8 mouse cellular contexts compared by ENCODE assay signal in genomic region chr15:37042559-37042958, GRCm38 (mm10). TPM values are rescaled to one million over a fixed set of nuclear protein-coding genes. Genes with fewer than 3 reads are reported as not detected.
DNase-seq lines count a peak whose midpoint lies in the region; ATAC-seq lines count a peak whose summit lies in the region.

No protein-coding gene starts in this region.

- H3K27me3 ChIP-seq in forebrain, embryonic 13.5 days, result no peaks in the 10 kb centered on the region
- no peaks in the 10 kb centered on the region for H3K27me3 ChIP-seq in forebrain, embryonic 10.5 days (ENCODE audit: poor library complexity, severe bottlenecking)
- no peaks in the 10 kb centered on the region for H3K27me3 ChIP-seq in hindbrain, embryonic 13.5 days
- no peaks in the 10 kb centered on the region for H3K27me3 ChIP-seq in neural tube, embryonic 14.5 days (ENCODE audit: control insufficient read depth, insufficient read depth, low read length)
- no peaks in the 10 kb centered on the region for H3K27me3 ChIP-seq in liver, embryonic 12.5 days (replicated peaks)
- H3K27me3 ChIP-seq in kidney, embryonic 16.5 days (ENCODE audit: insufficient read depth, low read length), result no peaks in the 10 kb centered on the region

- peaks cover 9% of the 10 kb centered on the region; the same call in 1 of the 2 replicates for H3K4me1 ChIP-seq in forebrain, embryonic 13.5 days
- peaks cover 11% of the 10 kb centered on the region; the same call in 1 of the 2 replicates for H3K4me1 ChIP-seq in forebrain, embryonic 10.5 days
- H3K4me1 ChIP-seq in hindbrain, embryonic 13.5 days (replicated peaks), result peaks cover 7% of the 10 kb centered on the region
- no peaks in the 10 kb centered on the region for H3K4me1 ChIP-seq in neural tube, embryonic 14.5 days (ENCODE audit: control insufficient read depth, insufficient read depth, low read length)
- H3K4me1 ChIP-seq in liver, embryonic 12.5 days, result no peaks in the 10 kb centered on the region
- H3K4me1 ChIP-seq in kidney, embryonic 16.5 days (ENCODE audit: insufficient read depth, low read length), result no peaks in the 10 kb centered on the region

- no peaks in the 10 kb centered on the region for H3K9me3 ChIP-seq in forebrain, embryonic 13.5 days (replicated peaks)
- H3K9me3 ChIP-seq in forebrain, embryonic 10.5 days, result no peaks in the 10 kb centered on the region
- H3K9me3 ChIP-seq in hindbrain, embryonic 13.5 days, result no peaks in the 10 kb centered on the region
- no peaks in the 10 kb centered on the region for H3K9me3 ChIP-seq in neural tube, embryonic 14.5 days (ENCODE audit: control insufficient read depth, low read length)
- H3K9me3 ChIP-seq in liver, embryonic 12.5 days (replicated peaks), result no peaks in the 10 kb centered on the region
- no peaks in the 10 kb centered on the region for H3K9me3 ChIP-seq in kidney, embryonic 16.5 days (ENCODE audit: low read length)

- no peaks in the 10 kb centered on the region for H3K36me3 ChIP-seq in forebrain, embryonic 13.5 days (ENCODE audit: poor library complexity, severe bottlenecking)
- H3K36me3 ChIP-seq in forebrain, embryonic 10.5 days (replicated peaks), result no peaks in the 10 kb centered on the region
- H3K36me3 ChIP-seq in hindbrain, embryonic 13.5 days, result no peaks in the 10 kb centered on the region
- H3K36me3 ChIP-seq in neural tube, embryonic 14.5 days (ENCODE audit: control insufficient read depth, insufficient read depth, low read length), result no peaks in the 10 kb centered on the region
- H3K36me3 ChIP-seq in liver, embryonic 12.5 days, result no peaks in the 10 kb centered on the region
- H3K36me3 ChIP-seq in kidney, embryonic 16.5 days (ENCODE audit: insufficient read depth, low read length), result no peaks in the 10 kb centered on the region

- ATAC-seq in forebrain, embryonic 13.5 days, result peak; percentile 75
- ATAC-seq in hindbrain, embryonic 13.5 days (ENCODE audit: low FRiP score), result peak; percentile 44
- peak; percentile 32; the same call in 1 of the 2 replicates for ATAC-seq in neural tube, embryonic 14.5 days (ENCODE audit: low read depth)
- ATAC-seq in liver, embryonic 12.5 days, result no peak
- ATAC-seq in kidney, embryonic 16.5 days (ENCODE audit: low FRiP score, low TSS enrichment), result no peak

- 48% methylated on average over 5 of the region's 5 CpGs for WGBS in forebrain, embryonic 13.5 days
- 59% methylated on average over 5 of the region's 5 CpGs for WGBS in forebrain, embryonic 10.5 days
- 32% methylated on average over 5 of the region's 5 CpGs for WGBS in hindbrain, embryonic 13.5 days
- 47% methylated on average over 5 of the region's 5 CpGs for WGBS in neural tube, embryonic 14.5 days
- WGBS in liver, embryonic 12.5 days (ENCODE audit: insufficient replicate concordance), result 32% methylated on average over 5 of the region's 5 CpGs
- 14% methylated on average over 5 of the region's 5 CpGs for WGBS in kidney, embryonic 16.5 days

- no peak overlapping the region for H3K9ac ChIP-seq in forebrain, embryonic 13.5 days
- H3K9ac ChIP-seq in hindbrain, embryonic 13.5 days, result peak overlapping the region; percentile 35; the same call in 1 of the 2 replicates
- no peak overlapping the region for H3K9ac ChIP-seq in neural tube, embryonic 14.5 days (replicated peaks; ENCODE audit: low read depth, low read length)
- H3K9ac ChIP-seq in liver, embryonic 12.5 days, result no peak overlapping the region
- H3K9ac ChIP-seq in kidney, embryonic 16.5 days (replicated peaks; ENCODE audit: low read length), result no peak overlapping the region

- no peak overlapping the region for H3K4me2 ChIP-seq in forebrain, embryonic 13.5 days
- H3K4me2 ChIP-seq in hindbrain, embryonic 13.5 days, result 0 out of 2 replicates have a peak overlapping the region, but pooled peaks have one; percentile 23
- no peak overlapping the region for H3K4me2 ChIP-seq in neural tube, embryonic 14.5 days (ENCODE audit: low read depth, low read length)
- no peak overlapping the region for H3K4me2 ChIP-seq in liver, embryonic 12.5 days
- H3K4me2 ChIP-seq in kidney, embryonic 16.5 days (replicated peaks; ENCODE audit: low read depth, low read length), result no peak overlapping the region

- peak overlapping the region; percentile 54 for H3K27ac ChIP-seq in forebrain, embryonic 13.5 days
- H3K27ac ChIP-seq in forebrain, embryonic 10.5 days, result no peak overlapping the region; the same call in 1 of the 2 replicates
- peak overlapping the region; percentile 40 for H3K27ac ChIP-seq in hindbrain, embryonic 13.5 days
- 0 out of 2 replicates have a peak overlapping the region, but pooled peaks have one; percentile 12 for H3K27ac ChIP-seq in neural tube, embryonic 14.5 days (ENCODE audit: low read depth, low read length)
- H3K27ac ChIP-seq in liver, embryonic 12.5 days, result no peak overlapping the region
- H3K27ac ChIP-seq in kidney, embryonic 16.5 days (ENCODE audit: low read length), result no peak overlapping the region

- DNase-seq in forebrain, embryonic 10.5 days (ENCODE audit: extremely low spot score, low spot score), result no peak
- peak; percentile 54 to 59 for DNase-seq in cerebellum, postnatal 14 days
- DNase-seq in kidney, adult 8-10 months, result no peak

- H3K4me3 ChIP-seq in forebrain, embryonic 13.5 days, result no peak overlapping the region
- no peak overlapping the region for H3K4me3 ChIP-seq in forebrain, embryonic 10.5 days
- H3K4me3 ChIP-seq in hindbrain, embryonic 13.5 days, result no peak overlapping the region
- no peak overlapping the region for H3K4me3 ChIP-seq in neural tube, embryonic 14.5 days (ENCODE audit: low read depth, low read length)
- no peak overlapping the region for H3K4me3 ChIP-seq in liver, embryonic 12.5 days
- H3K4me3 ChIP-seq in kidney, embryonic 16.5 days (ENCODE audit: low read length), result no peak overlapping the region

RNA-seq across cellular contexts. Expression of gene Zfp706, which starts 35.0 kb away (rescaled TPM):
- polyA plus RNA-seq in forebrain, embryonic 13.5 days (2015; fragmentation: Nextera tagmentation; extraction: Ambion mirVana), result 485 and 515 TPM in 2 replicates
- 490 and 521 TPM in 2 replicates for polyA plus RNA-seq in forebrain, embryonic 10.5 days (2016; fragmentation: Nextera tagmentation; extraction: Ambion mirVana)
- 446 and 459 TPM in 2 replicates for polyA plus RNA-seq in hindbrain, embryonic 13.5 days (2015; fragmentation: Nextera tagmentation; extraction: Ambion mirVana)
- 437 and 463 TPM in 2 replicates for polyA plus RNA-seq in neural tube, embryonic 14.5 days (2014; fragmentation: Nextera tagmentation; extraction: Ambion mirVana)
- 301 and 318 TPM in 2 replicates for polyA plus RNA-seq in liver, embryonic 12.5 days (2016; fragmentation: Nextera tagmentation; extraction: Ambion mirVana)
- polyA plus RNA-seq in kidney, embryonic 16.5 days (2015; fragmentation: Nextera tagmentation; extraction: Ambion mirVana), result 403 and 418 TPM in 2 replicates

Comparison
In these comparisons a context has a peak if more than half of its experiments do, and no peak if none do; other contexts are left out.
1. H3K27ac ChIP-seq: peak in forebrain, embryonic 13.5 days (single experiment), hindbrain, embryonic 13.5 days (single experiment) and neural tube, embryonic 14.5 days (single experiment); none in forebrain, embryonic 10.5 days (single experiment), liver, embryonic 12.5 days (single experiment) and kidney, embryonic 16.5 days (single experiment).
2. ATAC-seq: peak in forebrain, embryonic 13.5 days (single experiment), hindbrain, embryonic 13.5 days (single experiment) and neural tube, embryonic 14.5 days (single experiment); none in liver, embryonic 12.5 days (single experiment) and kidney, embryonic 16.5 days (single experiment).
3. DNase-seq: peak in cerebellum, postnatal 14 days (2 of 2); none in forebrain, embryonic 10.5 days (single experiment) and kidney, adult 8-10 months (0 of 2).